ENCODE assay signal across 13 mouse cellular contexts in genomic region chr6:85423836-85424379, GRCm38 (mm10). TPM values are rescaled to one million over a fixed set of nuclear protein-coding genes. Genes with fewer than 3 reads are reported as not detected.
DNase-seq lines count a peak whose midpoint lies in the region; ATAC-seq and TF ChIP-seq lines count a peak whose summit lies in the region.
"Had no signal": no experiment of that assay in that cellular context is flagged by ENCODE, and none has a peak within 500 bp of the region (broad histone marks: within the 10 kb centered on the region; RNA-seq: fewer than 3 reads in every experiment).

TSS of gene Noto (plus strand) at chr6:85423886.

- H3K9me3 ChIP-seq in intestine, embryonic 14.5 days (ENCODE audit: control insufficient read depth, low read length) = no peaks in the 10 kb centered on the region
- no peaks in the 10 kb centered on the region for H3K9me3 ChIP-seq in intestine, postnatal 0 days (ENCODE audit: control insufficient read depth)
- H3K9me3 ChIP-seq in neural tube, embryonic 11.5 days (ENCODE audit: control insufficient read depth, low read length) = no peaks in the 10 kb centered on the region

- no peak within 1 kb of the TSS for H3K27ac ChIP-seq in intestine, embryonic 14.5 days (ENCODE audit: low read depth)
- no peak within 1 kb of the TSS for H3K27ac ChIP-seq in intestine, postnatal 0 days (ENCODE audit: low read depth, low read length)
- H3K27ac ChIP-seq in neural tube, embryonic 11.5 days (ENCODE audit: low read depth, low read length) = no peak within 1 kb of the TSS
- no peak within 1 kb of the TSS for H3K27ac ChIP-seq in gastrocnemius, adult 2 months

- no peak within 1 kb of the TSS for H3K4me3 ChIP-seq in intestine, embryonic 14.5 days (ENCODE audit: low read depth, low read length)
- H3K4me3 ChIP-seq in intestine, postnatal 0 days (ENCODE audit: low read depth, low read length) = no peak within 1 kb of the TSS
- no peak within 1 kb of the TSS for H3K4me3 ChIP-seq in neural tube, embryonic 11.5 days (ENCODE audit: low read depth, low read length)
- no peak within 1 kb of the TSS for H3K4me3 ChIP-seq in gastrocnemius, adult 2 months

- WGBS in intestine, embryonic 14.5 days = 12% methylated on average over 28 of the region's 28 CpGs
- 23% methylated on average over 28 of the region's 28 CpGs for WGBS in intestine, postnatal 0 days
- WGBS in neural tube, embryonic 11.5 days = 12% methylated on average over 28 of the region's 28 CpGs

- H3K9ac ChIP-seq in intestine, embryonic 14.5 days (ENCODE audit: low read length) = no peak within 1 kb of the TSS
- H3K9ac ChIP-seq in intestine, postnatal 0 days (ENCODE audit: low read depth, low read length) = no peak within 1 kb of the TSS
- H3K9ac ChIP-seq in neural tube, embryonic 11.5 days (ENCODE audit: low read length) = no peak within 1 kb of the TSS

- DNase-seq in embryo, embryonic 10 days (ENCODE audit: low spot score) = peak; percentile 18
- no peak for DNase-seq in embryo, embryonic 11 days
- peak; percentile 59 for DNase-seq in intestine, embryonic 14.5 days (ENCODE audit: low spot score)
- DNase-seq in neural tube, embryonic 11.5 days (ENCODE audit: low spot score) = peak; percentile 8
- no peak for DNase-seq in neural tube, embryonic 10.5 days (ENCODE audit: extremely low spot score, low spot score)
- DNase-seq in gastrocnemius, adult 2 months = no peak
- DNase-seq: cerebellum, postnatal 25 days; gastrocnemius, postnatal 14 days had no signal

- H3K36me3 ChIP-seq in intestine, embryonic 14.5 days (ENCODE audit: control insufficient read depth, insufficient read depth, low read length) = no peaks in the 10 kb centered on the region
- no peaks in the 10 kb centered on the region for H3K36me3 ChIP-seq in intestine, postnatal 0 days (ENCODE audit: control insufficient read depth, insufficient read depth)
- H3K36me3 ChIP-seq in neural tube, embryonic 11.5 days (ENCODE audit: control insufficient read depth, insufficient read depth, low read length) = no peaks in the 10 kb centered on the region

- no peak within 1 kb of the TSS for H3K4me2 ChIP-seq in intestine, embryonic 14.5 days (ENCODE audit: low read length)
- H3K4me2 ChIP-seq in intestine, postnatal 0 days (replicated peaks; ENCODE audit: low read depth) = no peak within 1 kb of the TSS
- no peak within 1 kb of the TSS for H3K4me2 ChIP-seq in neural tube, embryonic 11.5 days (ENCODE audit: low read depth)

- intact Hi-C loops in gastrocnemius, adult 2 months (cut with DNase I) = no loop called here

- no peaks in the 10 kb centered on the region for H3K4me1 ChIP-seq in intestine, embryonic 14.5 days (replicated peaks; ENCODE audit: control insufficient read depth, insufficient read depth, low read length)
- no peaks in the 10 kb centered on the region for H3K4me1 ChIP-seq in intestine, postnatal 0 days (replicated peaks; ENCODE audit: control insufficient read depth, insufficient read depth, low read length)
- no peaks in the 10 kb centered on the region for H3K4me1 ChIP-seq in neural tube, embryonic 11.5 days (ENCODE audit: control insufficient read depth, insufficient read depth, low read length)

- TF ChIP-seq CTCF in intestine, postnatal 0 days (IDR thresholded peaks at IDR 0.05; ENCODE audit: low read depth) = no peak
- no peak for TF ChIP-seq CTCF in gastrocnemius, adult 2 months (IDR thresholded peaks at IDR 0.05)

- no peak for ATAC-seq in intestine, embryonic 14.5 days (replicated peaks; ENCODE audit: low FRiP score, low TSS enrichment, low read depth)
- ATAC-seq in intestine, postnatal 0 days = no peak
- no peak for ATAC-seq in neural tube, embryonic 11.5 days (ENCODE audit: insufficient read depth, low FRiP score, low TSS enrichment)
- ATAC-seq in megakaryocyte-erythroid progenitor cell, adult 5-6 weeks (replicated peaks; ENCODE audit: low FRiP score, low TSS enrichment, poor library complexity, severe bottlenecking) = peak; percentile 25; the same call in 1 of the 2 replicates

- 0 out of 2 replicates have a peak, but pooled peaks cover 3% of the 10 kb centered on the region for H3K27me3 ChIP-seq in intestine, embryonic 14.5 days (replicated peaks; ENCODE audit: control insufficient read depth, insufficient read depth, low read length)
- H3K27me3 ChIP-seq in intestine, postnatal 0 days (replicated peaks; ENCODE audit: control insufficient read depth, insufficient read depth, low read length) = no peaks in the 10 kb centered on the region
- peaks cover 14% of the 10 kb centered on the region for H3K27me3 ChIP-seq in neural tube, embryonic 11.5 days (ENCODE audit: control insufficient read depth, insufficient read depth, low read length)

RNA-seq across cellular contexts. Expression of gene Noto, which starts in this region (rescaled TPM):
- not detected in 2 replicates for polyA plus RNA-seq in intestine, embryonic 14.5 days (2014; fragmentation: Nextera tagmentation; extraction: Ambion mirVana)
- polyA plus RNA-seq in intestine, postnatal 0 days (2015; fragmentation: Nextera tagmentation; extraction: Ambion mirVana) = not detected in 2 replicates
- polyA plus RNA-seq in neural tube, embryonic 11.5 days (2014; fragmentation: Nextera tagmentation; extraction: Ambion mirVana) = not detected in 2 replicates
- total RNA-seq in megakaryocyte-erythroid progenitor cell, adult 5-6 weeks (2014; fragmentation: Nextera tagmentation) = not detected in 2 replicates
- not detected in 2 replicates for total RNA-seq in megakaryocyte-erythroid progenitor cell, adult 5-6 weeks (2017)
- total RNA-seq in gastrocnemius, adult 2 months (2021) = not detected
- total RNA-seq: gastrocnemius, postnatal 14 days; liver, adult 2 months had no signal
- polyA plus RNA-seq: liver, adult 2 months; small intestine, adult 2 months; testis, adult 2 months had no signal

Comparison
In these comparisons a context has a peak if more than half of its experiments do, and no peak if none do; other contexts are left out.
1. Peak in DNase-seq in intestine, embryonic 14.5 days; RNA of the gene not detected or under 1 TPM.
2. Peak in DNase-seq in neural tube, embryonic 11.5 days; RNA of the gene not detected or under 1 TPM.
3. Peak in ATAC-seq in megakaryocyte-erythroid progenitor cell, adult 5-6 weeks; RNA of the gene not detected or under 1 TPM.